Mouse (Mus musculus) midbrain, embryonic 11.5 days (tissue): ENCODE data around the gene Hmgn1. TPM values are rescaled to one million over a fixed set of nuclear protein-coding genes. Genes with fewer than 3 reads are reported as not detected.

Experiments used
- ATAC-seq: fragments of 200-750 bp; cut with Nextera tagmentation; 2 replicates; pipeline ENCODE4 v1.8.0; 2017; ENCODE audit warnings: moderate TSS enrichment, moderate library complexity; ENCODE audit not compliant: low FRiP score
- DNase-seq: peaks from one replicate; pipeline ENCODE4 v3.0.0; 2015; ENCODE audit warnings: low spot score; ENCODE audit errors: missing footprints
- H3K27ac ChIP-seq: fragments of 300-500 bp; sonication (generic); 2 replicates; pipeline ENCODE4 v1.5.1; 2014; ENCODE audit warnings: low read depth, low read length
- H3K27me3 ChIP-seq: fragments of 300-500 bp; sonication (generic); 2 replicates; pipeline ENCODE4 v1.6.1; 2014; ENCODE audit warnings: mild to moderate bottlenecking, low read length, moderate library complexity, mixed read lengths; ENCODE audit not compliant: control insufficient read depth, insufficient read depth
- H3K36me3 ChIP-seq: fragments of 300-500 bp; sonication (generic); 2 replicates; pipeline ENCODE4 v1.6.1; 2014; ENCODE audit warnings: mild to moderate bottlenecking, low read length, moderate library complexity, mixed read lengths; ENCODE audit not compliant: control insufficient read depth, insufficient read depth
- H3K4me1 ChIP-seq: fragments of 300-500 bp; sonication (generic); 2 replicates; pipeline ENCODE4 v1.6.1; 2014; ENCODE audit warnings: low read length; ENCODE audit not compliant: control insufficient read depth, insufficient read depth
- H3K4me2 ChIP-seq: fragments of 300-500 bp; sonication (generic); 2 replicates; pipeline ENCODE4 v1.6.1; 2014; ENCODE audit warnings: mild to moderate bottlenecking, moderate library complexity
- H3K4me3 ChIP-seq: fragments of 300-500 bp; sonication (generic); 2 replicates; pipeline ENCODE4 v1.5.1; 2014; ENCODE audit warnings: low read depth, low read length
- H3K9ac ChIP-seq: fragments of 300-500 bp; sonication (generic); 2 replicates; pipeline ENCODE4 v1.6.1; 2014; ENCODE audit warnings: low read length
- H3K9me3 ChIP-seq: fragments of 300-500 bp; sonication (generic); 2 replicates; pipeline ENCODE4 v1.6.1; 2016; ENCODE audit warnings: low read length; ENCODE audit not compliant: control insufficient read depth
- WGBS: fragments of 180-500 bp; shearing (Covaris S2); extraction: QIAGEN DNeasy Blood & Tissue Kit; methylation state at CpG from one replicate; pipeline ENCODE4 v1.1.7; 2014; 5-methylcytosine and 5-hydroxymethylcytosine counted together
- polyA plus RNA-seq: library from polyadenylated mRNA; unstranded; fragments of >200 nt; fragmentation: Nextera tagmentation; extraction: Ambion mirVana; gene quantifications from 2 replicates; pipeline ENCODE4 v1.2.1, GENCODE M21; 2014

Hmgn1 gene
- polyA plus RNA-seq, 1 experiment from 2014 or later, result 886 TPM

DNA sequence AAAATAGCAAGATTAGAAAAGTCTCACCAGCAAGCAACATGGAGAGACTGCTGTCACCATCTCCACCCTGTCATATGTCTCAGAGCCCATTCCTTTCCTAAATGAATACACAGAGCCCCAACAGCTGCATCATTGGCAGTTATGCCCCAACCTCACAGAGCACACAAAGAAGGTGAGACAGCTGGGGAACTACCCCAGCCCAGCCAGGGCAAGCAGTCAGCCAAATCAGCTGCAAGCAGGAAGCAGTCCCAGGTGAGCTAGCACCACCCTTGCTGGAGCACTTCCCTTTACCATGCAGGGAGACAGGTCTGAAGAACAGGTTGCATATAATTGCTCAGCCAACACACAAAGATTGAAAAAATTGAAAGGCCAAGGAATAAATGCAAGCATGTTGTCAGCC lies 41.9 kb downstream of the Hmgn1 start:
- ATAC-seq, result no peak
- H3K27ac ChIP-seq, result no peak overlapping the region
- H3K9ac ChIP-seq, result no peak overlapping the region

DNA sequence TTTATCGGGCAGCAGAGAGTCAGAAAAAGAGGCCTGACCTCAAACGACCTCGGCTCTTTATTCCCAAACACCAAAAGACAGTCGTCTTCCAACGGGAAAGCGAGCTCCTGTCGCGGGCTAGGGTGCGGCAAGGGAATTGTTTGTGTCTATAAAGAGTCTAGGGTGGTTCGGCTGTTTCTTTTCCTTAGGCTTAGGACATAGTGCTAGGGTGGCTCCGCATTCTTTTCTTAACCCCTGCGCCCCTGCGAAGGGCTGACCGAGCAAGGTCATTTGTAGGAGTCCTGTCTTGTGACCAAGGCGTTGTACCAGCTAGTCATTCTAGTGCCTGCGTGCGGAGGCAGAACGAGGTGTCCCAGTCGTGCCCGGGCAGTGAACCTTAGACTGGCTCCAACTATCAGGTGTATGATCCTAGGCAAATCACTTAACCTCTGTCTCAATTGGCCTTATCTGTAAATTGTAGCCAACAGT lies 44.3 kb downstream of the Hmgn1 start:
- Histone ChIP-seq H3K4me2 (peak overlapping the region; percentile 80), H3K9me3 (no peaks in the 10 kb centered on the region), H3K36me3 (peaks cover 4% of the 10 kb centered on the region; the same call in 1 of the 2 replicates), H3K27me3 (no peaks in the 10 kb centered on the region), H3K4me3 (peak overlapping the region; percentile 96), H3K4me1 (peaks cover 11% of the 10 kb centered on the region), H3K9ac (peak overlapping the region; percentile 98), H3K27ac (peak overlapping the region; percentile 93)
- WGBS, result 7% methylated on average over 20 of the region's 20 CpGs
- no peak for DNase-seq
- ATAC-seq, result no peak

More for the DNA sequence above, 41.9 kb downstream of the Hmgn1 start:
- no peak for DNase-seq
- Histone ChIP-seq H3K4me2 (no peak overlapping the region), H3K4me1 (peaks cover 9% of the 10 kb centered on the region), H3K9me3 (no peaks in the 10 kb centered on the region), H3K36me3 (no peaks in the 10 kb centered on the region), H3K4me3 (no peak overlapping the region), H3K27me3 (no peaks in the 10 kb centered on the region)

DNA sequence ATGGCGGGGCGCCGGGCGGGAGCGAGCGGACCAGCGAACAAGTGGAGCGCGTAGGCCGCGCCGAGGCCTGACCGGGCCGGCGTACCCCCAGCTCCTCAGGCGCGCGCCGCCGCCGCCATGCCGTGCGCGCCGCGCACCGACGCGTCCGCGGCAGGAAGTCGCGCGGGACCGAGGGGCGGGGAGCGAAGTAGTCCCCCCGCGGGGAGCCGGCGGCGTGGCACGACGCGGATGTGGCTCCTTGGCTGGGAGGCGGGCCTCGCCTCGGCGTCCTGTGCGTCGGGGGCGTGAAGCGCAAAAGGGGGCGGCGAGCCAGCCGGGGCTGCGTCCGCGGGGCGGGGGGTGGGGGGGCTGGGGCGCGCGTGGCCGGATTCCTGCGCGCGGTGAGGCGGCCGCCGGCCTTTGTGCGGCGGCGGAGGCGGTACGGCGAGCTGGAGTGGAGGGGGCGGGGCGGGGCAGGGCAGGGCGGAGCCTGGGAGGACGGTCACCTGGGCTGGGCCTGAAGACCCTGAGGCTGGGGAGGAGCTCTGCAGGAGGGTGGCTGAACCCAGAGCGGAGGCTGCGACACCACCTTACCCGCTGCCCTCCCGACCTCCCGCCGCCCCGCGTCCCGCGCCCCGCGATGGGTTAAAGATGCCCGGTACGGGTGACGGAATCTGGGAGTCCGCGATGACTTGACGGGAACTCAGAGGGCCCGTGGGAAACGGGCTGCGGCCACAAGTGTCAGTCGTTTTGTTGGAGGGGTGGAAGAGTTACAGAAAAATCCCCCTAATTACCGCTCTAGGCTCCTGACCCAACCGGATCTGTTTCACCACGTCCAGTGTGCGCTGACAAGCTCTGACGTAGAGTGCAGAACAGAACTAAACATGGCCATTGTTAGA lies 45.0 kb downstream of the Hmgn1 start, which contains the start of gene Brwd1:
Gene Brwd1 (minus strand): TSS at position 226 of the 878 bp plus-strand sequence.
- under 1% methylated on average over 89 of the region's 107 CpGs for WGBS
- Histone ChIP-seq H3K4me2 (peak within 1 kb of the TSS; percentile 80), H3K36me3 (peaks cover 4% of the 10 kb centered on the region; the same call in 1 of the 2 replicates), H3K9me3 (no peaks in the 10 kb centered on the region), H3K4me1 (peaks cover 11% of the 10 kb centered on the region), H3K27me3 (no peaks in the 10 kb centered on the region), H3K27ac (peak within 1 kb of the TSS; percentile 93), H3K9ac (peak within 1 kb of the TSS; percentile 98), H3K4me3 (peak within 1 kb of the TSS; percentile 96)
- peak; percentile 98 for DNase-seq
- peak; percentile 89 for ATAC-seq

DNA sequence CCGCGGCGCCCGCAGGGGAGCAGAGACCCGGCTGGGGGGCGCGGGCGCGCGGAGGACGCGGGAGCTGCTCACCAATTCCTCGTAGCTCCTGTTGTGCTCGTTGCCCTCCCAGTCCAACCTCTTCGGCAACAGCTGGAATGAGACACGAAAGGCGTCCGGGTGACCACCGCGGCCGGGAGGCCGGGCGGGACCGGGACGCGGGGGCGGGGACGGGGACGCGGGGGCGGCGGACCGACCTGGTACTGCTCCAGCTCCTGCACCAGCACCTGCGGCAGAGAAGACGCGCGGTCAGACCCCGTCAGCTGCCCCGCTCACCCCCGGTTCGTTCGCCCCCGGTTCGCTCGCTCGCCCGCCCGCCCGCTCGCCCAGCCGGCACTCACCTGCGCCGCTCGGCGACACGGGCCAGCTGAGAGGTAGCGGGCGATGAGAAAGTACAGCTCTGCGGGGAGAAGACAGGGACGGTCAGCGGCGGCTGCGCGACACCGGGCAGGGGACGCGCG lies 45.7 kb downstream of the Hmgn1 start:
- H3K4me3 ChIP-seq, result peak overlapping the region; percentile 96
- H3K9ac ChIP-seq, result peak overlapping the region; percentile 98
- no peaks in the 10 kb centered on the region for H3K9me3 ChIP-seq
- peak; percentile 51 for ATAC-seq
- WGBS, result 1% methylated on average over 50 of the region's 68 CpGs
- peaks cover 4% of the 10 kb centered on the region; the same call in 1 of the 2 replicates for H3K36me3 ChIP-seq
- H3K27me3 ChIP-seq, result no peaks in the 10 kb centered on the region
- peak overlapping the region; percentile 80 for H3K4me2 ChIP-seq
- H3K27ac ChIP-seq, result peak overlapping the region; percentile 93
- DNase-seq, result no peak
- H3K4me1 ChIP-seq, result peaks cover 11% of the 10 kb centered on the region

DNA sequence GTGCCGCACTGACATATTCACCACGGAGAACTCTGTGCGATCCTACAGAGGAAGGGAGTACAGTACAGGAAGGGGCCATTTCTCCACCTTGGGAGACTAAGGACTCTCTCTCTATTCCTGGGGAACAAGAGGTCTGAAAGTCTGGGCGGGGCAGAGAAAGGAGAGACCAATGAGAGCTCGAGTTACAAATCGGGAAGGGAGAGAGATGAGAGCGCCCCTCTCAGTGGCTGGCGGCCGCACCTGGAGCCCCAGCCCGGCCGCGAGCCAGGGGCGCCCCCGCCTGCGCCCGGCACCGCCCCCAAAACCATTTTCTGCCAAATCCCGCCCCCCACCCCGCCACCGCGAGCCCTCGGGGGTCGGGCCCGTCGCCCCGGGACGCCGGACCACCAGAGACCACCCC lies 46.2 kb downstream of the Hmgn1 start:
- Histone ChIP-seq H3K36me3 (peaks cover 4% of the 10 kb centered on the region; the same call in 1 of the 2 replicates), H3K4me3 (peak overlapping the region; percentile 96), H3K9ac (peak overlapping the region; percentile 98), H3K27me3 (no peaks in the 10 kb centered on the region), H3K4me2 (peak overlapping the region; percentile 80), H3K4me1 (peaks cover 11% of the 10 kb centered on the region), H3K9me3 (no peaks in the 10 kb centered on the region), H3K27ac (peak overlapping the region; percentile 93)
- peak; percentile 99 for DNase-seq
- peak; percentile 85 for ATAC-seq
- 2% methylated on average over 15 of the region's 28 CpGs for WGBS

DNA sequence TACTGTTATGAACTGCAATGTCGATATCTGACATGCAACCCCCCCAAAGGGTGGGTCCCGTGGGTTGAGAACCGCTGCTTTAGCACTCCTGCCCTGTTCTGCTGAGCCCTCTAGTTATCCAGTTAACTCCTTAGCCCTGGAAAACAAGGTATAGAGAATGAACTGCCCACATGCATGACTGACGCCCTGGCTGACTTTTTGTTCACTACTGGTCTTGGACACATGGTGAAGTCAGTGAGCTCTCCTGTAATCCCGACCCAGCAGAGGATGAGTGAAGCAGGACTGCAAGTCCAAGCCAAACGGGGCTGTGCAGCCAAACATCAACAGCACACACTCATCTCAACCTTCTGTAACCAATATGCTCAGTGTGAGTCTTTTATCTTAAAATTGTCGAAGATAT lies 47.0 kb downstream of the Hmgn1 start:
- peaks cover 4% of the 10 kb centered on the region; the same call in 1 of the 2 replicates for H3K36me3 ChIP-seq
- no peak for ATAC-seq
- 91% methylated on average over 7 of the region's 7 CpGs for WGBS
- H3K4me3 ChIP-seq, result no peak overlapping the region; the same call in 1 of the 2 replicates
- DNase-seq, result no peak
- no peak overlapping the region for H3K9ac ChIP-seq
- H3K27ac ChIP-seq, result no peak overlapping the region
- no peaks in the 10 kb centered on the region for H3K9me3 ChIP-seq
- H3K4me1 ChIP-seq, result peaks cover 11% of the 10 kb centered on the region
- no peak overlapping the region; the same call in 1 of the 2 replicates for H3K4me2 ChIP-seq
- no peaks in the 10 kb centered on the region for H3K27me3 ChIP-seq

Other genes starting within 250 kb of the Hmgn1 start
- 94.6 and 107 TPM in 2 replicates for gene Psmg1, start 136.8 kb downstream of the Hmgn1 start, polyA plus RNA-seq
- 192 and 212 TPM in 2 replicates for gene Brwd1, start 45.2 kb downstream of the Hmgn1 start, polyA plus RNA-seq
- 128 and 132 TPM in 2 replicates for gene Wrb, start 17.7 kb upstream of the Hmgn1 start, polyA plus RNA-seq
- gene Lca5l, start 64.5 kb upstream of the Hmgn1 start, polyA plus RNA-seq, result 1.0 and 1.2 TPM in 2 replicates
- 0.34 and 1.2 TPM in 2 replicates for gene Sh3bgr, start 72.7 kb upstream of the Hmgn1 start, polyA plus RNA-seq
- gene B3galt5, start 108.1 kb upstream of the Hmgn1 start, polyA plus RNA-seq, result 0.55 and 0.70 TPM in 2 replicates